Mouse (Mus musculus) left cerebral cortex, postnatal 4 days (tissue): ENCODE data around the gene Ube2a. TPM values are rescaled to one million over a fixed set of nuclear protein-coding genes. Genes with fewer than 3 reads are reported as not detected.
"Not testable (repeated sequence)": the region's sequence is repeated elsewhere in the genome, so short reads cannot be mapped to it uniquely, and the experiment has no call there.

Experiments
- DNase-seq: peaks from one replicate; pipeline ENCODE4 v3.0.0-alpha.2; 2022
- intact Hi-C: fragments of 180-260 bp; cut with DNase I; formaldehyde crosslinking; loops from one replicate; pipeline ENCODE4 v1.15.1; 2025
- total RNA-seq, 2 experiments: library from RNA; stranded (reverse); gene quantifications; 2 replicates each; pipeline ENCODE4 v1.2.3; 2021

Gene Ube2a
- total RNA-seq, 2 experiments from 2014 or later, result 57.2 to 60.3 TPM

GRCm38 (mm10) chrX:36898931-36899330 lies 25.2 kb downstream of the Ube2a start:
- intact Hi-C loops, DNase-seq: not testable (repeated sequence)

GRCm38 (mm10) chrX:36901655-36902054 lies 28.0 kb downstream of the Ube2a start:
- DNase-seq, result no peak
- intact Hi-C loops, result loop anchor here (10.0 kb wide), 1 partner anchor 267 kb away; no protein-coding TSS in a partner anchor

DNA sequence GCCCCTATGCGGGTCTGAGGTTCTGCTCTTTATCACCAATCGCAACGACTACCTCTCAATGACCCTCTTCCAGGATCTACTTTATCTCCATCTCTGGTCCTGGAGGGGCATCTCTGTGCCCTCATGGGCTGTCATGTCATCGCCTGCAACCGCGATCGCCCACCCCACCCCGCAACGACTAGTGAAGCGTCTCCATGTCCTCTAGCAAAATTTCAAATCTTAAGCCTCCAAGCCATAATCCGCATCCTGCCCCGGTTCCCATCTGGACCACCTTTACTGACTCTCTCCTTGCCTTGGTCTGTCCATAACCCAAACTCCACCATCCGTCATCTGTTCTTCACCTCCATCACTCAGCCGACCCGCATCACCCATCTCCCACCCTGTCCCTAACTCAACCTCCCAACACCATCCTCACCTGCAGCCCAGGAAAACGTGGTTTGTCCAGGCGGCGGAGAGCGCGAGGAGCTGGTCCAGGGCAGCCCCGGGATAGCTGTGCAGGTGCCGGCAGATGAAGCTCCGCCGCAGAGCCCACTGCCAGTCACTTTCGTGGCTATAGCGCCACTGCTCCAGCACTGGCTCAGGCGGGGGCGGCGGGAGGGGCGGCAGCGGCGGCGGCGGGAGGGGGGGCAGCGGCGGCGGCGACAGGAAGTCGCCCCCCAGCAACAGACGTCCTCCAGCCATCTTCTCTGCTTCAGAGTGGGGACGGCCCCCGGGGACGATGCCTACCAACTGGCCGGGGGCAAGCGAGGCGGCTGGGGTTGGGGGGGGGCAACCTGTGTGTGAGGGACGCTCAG lies 28.8 kb downstream of the Ube2a start, which contains the start of gene Nkrf:
TSS of gene Nkrf (minus strand) at position 579 of the 794 bp plus-strand sequence.
- peak; percentile 53 for DNase-seq
- intact Hi-C loops, result loop anchor here (10.0 kb wide), 1 partner anchor 268 kb away; no protein-coding TSS in a partner anchor

DNA sequence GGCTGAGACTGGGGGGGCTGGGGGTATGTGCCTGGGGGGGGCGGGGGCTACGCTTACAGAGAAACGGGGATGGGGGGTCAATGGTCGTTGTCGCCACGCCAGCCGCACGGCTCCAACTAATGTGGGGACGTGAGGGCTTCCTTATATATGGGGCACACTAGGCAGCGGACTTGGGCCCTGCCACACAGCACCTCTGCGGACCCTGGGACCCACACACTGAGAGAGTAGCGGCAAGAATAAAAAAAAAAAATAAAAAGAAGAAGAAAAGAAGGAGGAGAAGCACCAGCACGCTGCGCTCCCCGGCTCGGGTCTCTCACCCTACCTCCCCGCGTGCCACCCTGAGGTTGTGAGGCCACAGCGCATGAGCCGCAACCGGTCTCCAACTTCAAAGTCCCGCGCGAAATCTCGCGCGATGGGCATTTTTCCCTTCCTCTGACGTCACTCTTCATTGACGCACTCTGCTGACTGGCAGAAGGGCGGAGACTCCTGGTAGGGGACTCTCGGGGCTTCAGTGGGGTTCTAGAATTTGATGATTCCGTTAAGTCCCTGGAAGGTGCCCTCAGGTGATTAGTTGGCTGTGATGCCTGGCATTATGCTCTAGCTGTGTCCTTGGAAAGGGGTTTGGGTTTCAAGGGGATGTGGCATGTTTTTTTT lies 29.5 kb downstream of the Ube2a start:
- intact Hi-C loops, result loop anchor here (10.0 kb wide), 1 partner anchor 268 kb away; no protein-coding TSS in a partner anchor
- peak; percentile 92 for DNase-seq

DNA sequence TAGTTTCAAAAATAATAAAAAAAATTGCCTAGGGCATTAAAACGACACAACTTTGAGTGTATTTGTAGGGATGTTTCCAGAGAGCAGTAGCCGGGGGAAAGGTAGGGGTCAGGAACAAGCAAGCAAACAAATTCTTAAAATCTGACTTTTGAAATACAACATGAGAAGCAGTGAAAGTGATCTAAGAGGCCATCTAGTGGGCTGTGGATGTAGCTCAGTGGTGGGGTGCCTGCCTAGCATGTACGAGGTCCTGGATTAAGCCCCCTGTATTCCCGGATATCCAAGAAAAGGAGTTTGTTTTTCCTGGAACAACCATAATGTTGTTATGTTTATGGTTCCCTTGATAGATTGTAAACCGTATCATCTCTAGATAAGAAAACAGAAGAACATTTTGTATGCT lies 32.8 kb downstream of the Ube2a start:
- intact Hi-C loops, result loop anchor here (10.0 kb wide), 1 partner anchor 272 kb away; no protein-coding TSS in a partner anchor
- no peak for DNase-seq

- peak; percentile 40 for DNase-seq
- intact Hi-C loops, result no loop called here
These were observed 37.6 kb downstream of the Ube2a start for GRCm38 (mm10) chrX:36911343-36911742.

- intact Hi-C loops, result no loop called here
- DNase-seq, result no peak
These were observed 44.0 kb downstream of the Ube2a start for GRCm38 (mm10) chrX:36917749-36918148.

GRCm38 (mm10) chrX:36921346-36921745 lies 47.6 kb downstream of the Ube2a start:
- intact Hi-C loops, result loop anchor here (10.0 kb wide), 2 partner anchors 53 to 103 kb away; no protein-coding TSS in a partner anchor
- DNase-seq, result no peak

GRCm38 (mm10) chrX:36928791-36929190 lies 55.1 kb downstream of the Ube2a start:
- DNase-seq, result no peak
- intact Hi-C loops, result loop anchor here (10.0 kb wide), 2 partner anchors 46 to 96 kb away; no protein-coding TSS in a partner anchor

DNA sequence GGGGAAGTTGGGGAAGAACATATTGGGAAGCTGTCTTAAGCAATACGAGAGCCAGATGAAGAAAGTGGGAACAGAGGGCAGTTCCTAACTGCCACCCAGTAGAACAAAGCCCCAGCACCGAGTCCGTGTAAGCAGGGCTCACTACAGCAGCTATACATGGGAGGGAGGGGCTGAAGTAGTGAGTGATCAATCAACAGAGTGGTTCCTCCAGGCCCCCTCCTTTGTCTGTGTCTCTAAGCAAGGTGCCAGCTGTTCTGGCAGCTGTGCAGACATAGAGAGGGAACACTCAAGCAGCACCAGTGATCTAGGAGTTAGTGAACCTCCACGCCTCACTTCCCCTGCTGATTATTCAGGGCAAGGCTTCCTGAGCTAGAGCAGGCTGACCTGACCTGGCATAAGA lies 56.0 kb downstream of the Ube2a start:
- intact Hi-C loops, result loop anchor here (10.0 kb wide), 2 partner anchors 45 to 95 kb away; no protein-coding TSS in a partner anchor
- no peak for DNase-seq

DNA sequence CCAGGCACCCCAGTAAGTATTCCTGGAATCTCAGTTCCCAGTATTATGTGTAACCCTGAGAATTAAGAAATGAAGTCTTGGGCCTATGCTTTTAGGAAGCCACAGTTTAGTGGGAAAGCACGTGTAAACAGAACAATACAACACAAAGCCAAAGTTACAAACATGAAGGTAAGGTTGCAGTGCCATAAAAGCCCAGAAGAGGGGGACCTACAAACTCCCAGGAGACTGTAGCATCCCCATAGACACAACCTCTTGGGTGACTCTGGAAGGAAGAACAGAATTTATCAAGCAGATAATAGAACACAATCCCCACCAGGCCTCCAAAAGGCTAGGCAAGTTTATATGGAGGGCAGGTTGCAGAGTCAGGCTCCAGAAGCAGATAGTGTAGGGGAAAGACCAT lies 56.9 kb downstream of the Ube2a start:
- intact Hi-C loops, result no loop called here
- DNase-seq, result no peak

Other genes with a start within 250 kb of the Ube2a start
- gene Akap17b, start 228.5 kb upstream of the Ube2a start, total RNA-seq, result 10 to 100 TPM in 1 of 2 experiments, 1 to 10 TPM in 1; 9.8 to 10.1 TPM
- not detected for gene Slc25a43, start 130.2 kb upstream of the Ube2a start, total RNA-seq
- gene Slc25a5, start 78.2 kb upstream of the Ube2a start, total RNA-seq, result 100 to 1,000 TPM; 265 to 267 TPM
- gene C330007P06Rik, start 211 bp downstream of the Ube2a start, total RNA-seq, result 10 to 100 TPM; 25.6 to 26.5 TPM
- 10 to 100 TPM; 26.0 to 26.7 TPM for gene Nkrf, start 29.0 kb downstream of the Ube2a start, total RNA-seq
- 10 to 100 TPM; 91.6 to 96.5 TPM for gene Sept6, start 117.9 kb downstream of the Ube2a start, total RNA-seq
- gene Sowahd, start 174.9 kb downstream of the Ube2a start, total RNA-seq, result not detected
- 100 to 1,000 TPM; 500 to 550 TPM for gene Rpl39, start 211.5 kb downstream of the Ube2a start, total RNA-seq
- 10 to 100 TPM; 23.2 to 27.6 TPM for gene Upf3b, start 236.4 kb downstream of the Ube2a start, total RNA-seq